Mouse (Mus musculus): ENCODE measurements around the gene Akap13. TPM values are rescaled to one million over a fixed set of nuclear protein-coding genes. Genes with fewer than 3 reads are reported as not detected.

The Akap13 gene
- total and polyA plus RNA-seq, 2 experiments from 2014 or later = 13.8 to 26.1 TPM

DNA sequence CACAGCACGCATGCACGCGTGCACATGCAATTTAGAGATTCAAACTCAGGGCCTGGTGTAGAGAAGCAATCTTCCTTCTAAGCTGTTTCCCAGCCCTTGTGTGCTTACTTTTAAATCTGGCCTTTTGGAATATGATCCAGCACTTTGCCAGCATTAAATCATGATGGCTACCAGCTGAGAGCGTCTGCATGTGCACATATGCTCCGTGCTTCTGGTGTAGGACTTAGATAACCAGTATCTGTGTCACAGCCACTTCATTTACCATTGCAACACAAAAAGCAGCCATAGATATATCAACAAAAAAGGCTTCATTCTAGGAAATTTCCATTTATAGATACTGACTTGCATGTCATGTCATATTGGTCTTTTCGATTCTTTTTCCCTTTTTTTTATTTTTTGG is 249.5 kb downstream of the Akap13 start:
- ATAC-seq (no peak), DNase-seq (ENCODE audit: low spot score) (no peak)
- Histone ChIP-seq H3K4me2 (ENCODE audit: low read depth, low read length) (no peak overlapping the region), H3K4me3 (ENCODE audit: low read length) (no peak overlapping the region), H3K27me3 (ENCODE audit: insufficient read depth, low read length) (no peaks in the 10 kb centered on the region), H3K4me1 (ENCODE audit: insufficient read depth, low read length) (no peaks in the 10 kb centered on the region), H3K9me3 (ENCODE audit: low read length) (no peaks in the 10 kb centered on the region), H3K27ac (no peak overlapping the region), H3K9ac (replicated peaks; ENCODE audit: low read length) (no peak overlapping the region), H3K36me3 (ENCODE audit: insufficient read depth, low read length) (peaks cover 3% of the 10 kb centered on the region; the same call in 1 of the 2 replicates)
- no peak for TF ChIP-seq CTCF (IDR thresholded peaks at IDR 0.05; ENCODE audit: low read depth)
- 89% methylated on average over 6 of the region's 6 CpGs for WGBS

DNA sequence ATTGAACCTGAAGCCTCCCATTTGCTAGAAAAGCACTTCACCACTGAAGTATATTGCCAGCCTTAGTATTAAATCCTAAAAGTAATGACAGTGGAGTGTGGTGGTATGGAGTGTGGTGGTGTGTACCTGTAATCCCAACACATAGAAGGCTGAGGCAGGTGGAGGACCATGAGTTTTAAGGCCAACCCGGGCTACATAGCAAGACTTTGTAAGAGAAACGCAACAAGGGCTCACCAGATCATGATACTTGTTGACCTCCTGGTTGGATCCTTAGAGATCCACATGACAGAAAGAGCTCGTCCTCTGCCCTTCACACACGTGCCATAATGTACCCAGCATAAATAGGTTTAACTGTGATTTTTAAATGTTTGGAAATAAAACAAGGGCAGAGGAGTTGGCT is 254.6 kb downstream of the Akap13 start:
- WGBS = 96% methylated on average over 4 of the region's 4 CpGs
- H3K4me2 ChIP-seq (ENCODE audit: low read depth, low read length) = no peak overlapping the region
- no peak overlapping the region for H3K9ac ChIP-seq (replicated peaks; ENCODE audit: low read length)
- no peak overlapping the region for H3K4me3 ChIP-seq (ENCODE audit: low read length)
- DNase-seq (ENCODE audit: low spot score) (no peak), ATAC-seq (no peak)
- H3K36me3 ChIP-seq (ENCODE audit: insufficient read depth, low read length) = peaks cover 3% of the 10 kb centered on the region; the same call in 1 of the 2 replicates
- no peak for TF ChIP-seq CTCF (IDR thresholded peaks at IDR 0.05; ENCODE audit: low read depth)
- H3K27me3 ChIP-seq (ENCODE audit: insufficient read depth, low read length) = no peaks in the 10 kb centered on the region
- H3K4me1 ChIP-seq (ENCODE audit: insufficient read depth, low read length) = no peaks in the 10 kb centered on the region
- H3K9me3 ChIP-seq (ENCODE audit: low read length) = no peaks in the 10 kb centered on the region
- H3K27ac ChIP-seq = no peak overlapping the region

DNA sequence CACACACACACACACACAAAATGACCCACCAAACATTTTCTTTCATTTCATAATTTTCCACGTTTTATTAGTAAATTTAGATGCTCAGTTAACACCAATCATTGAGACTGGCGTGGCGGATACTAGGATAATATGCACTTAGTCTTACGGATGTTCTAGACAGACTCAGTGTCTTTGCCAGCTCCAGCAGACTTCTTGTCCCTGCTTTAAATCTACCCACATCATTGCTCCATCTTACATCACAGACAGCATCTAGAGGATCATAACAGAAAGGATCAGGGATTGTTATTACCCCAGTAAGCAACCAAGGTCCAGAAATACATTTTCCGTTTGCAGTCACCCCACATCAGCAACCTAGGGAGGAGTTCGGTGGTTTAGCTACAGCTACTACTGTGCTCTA is 255.6 kb downstream of the Akap13 start:
- Histone ChIP-seq H3K4me1 (ENCODE audit: insufficient read depth, low read length) (no peaks in the 10 kb centered on the region), H3K4me2 (ENCODE audit: low read depth, low read length) (no peak overlapping the region), H3K9me3 (ENCODE audit: low read length) (no peaks in the 10 kb centered on the region), H3K27me3 (ENCODE audit: insufficient read depth, low read length) (no peaks in the 10 kb centered on the region), H3K4me3 (ENCODE audit: low read length) (no peak overlapping the region), H3K27ac (no peak overlapping the region), H3K36me3 (ENCODE audit: insufficient read depth, low read length) (peaks cover 2% of the 10 kb centered on the region; the same call in 1 of the 2 replicates), H3K9ac (replicated peaks; ENCODE audit: low read length) (no peak overlapping the region)
- ATAC-seq (no peak), DNase-seq (ENCODE audit: low spot score) (no peak)
- TF ChIP-seq CTCF (IDR thresholded peaks at IDR 0.05; ENCODE audit: low read depth) = no peak
- WGBS = 94% methylated on average over 6 of the region's 6 CpGs

DNA sequence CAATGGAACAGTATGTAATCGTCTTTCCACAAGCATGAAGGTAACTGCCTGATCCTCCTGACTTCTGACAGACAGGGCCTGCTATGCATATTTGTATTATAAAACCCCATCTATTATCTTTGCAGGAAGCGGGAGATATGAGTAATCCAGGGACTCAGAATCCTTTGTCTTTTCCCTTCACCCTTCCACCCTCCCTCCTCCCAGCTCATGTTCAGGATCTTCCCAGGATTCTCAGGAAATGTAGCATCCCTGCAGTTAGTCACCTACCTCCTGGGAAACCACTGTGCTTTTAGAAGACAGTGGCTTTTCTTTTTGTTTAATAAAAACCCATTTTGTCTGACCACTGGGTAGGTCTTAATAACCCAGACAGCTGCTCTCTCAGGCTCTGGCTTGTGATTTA is 256.1 kb downstream of the Akap13 start:
- no peaks in the 10 kb centered on the region for H3K36me3 ChIP-seq (ENCODE audit: insufficient read depth, low read length)
- no peak overlapping the region for H3K4me2 ChIP-seq (ENCODE audit: low read depth, low read length)
- H3K4me1 ChIP-seq (ENCODE audit: insufficient read depth, low read length) = no peaks in the 10 kb centered on the region
- no peak overlapping the region for H3K27ac ChIP-seq
- no peak overlapping the region for H3K4me3 ChIP-seq (ENCODE audit: low read length)
- no peak for ATAC-seq
- WGBS = 60% methylated on average over 2 of the region's 2 CpGs
- DNase-seq (ENCODE audit: low spot score) = no peak
- no peaks in the 10 kb centered on the region for H3K9me3 ChIP-seq (ENCODE audit: low read length)
- no peak for TF ChIP-seq CTCF (IDR thresholded peaks at IDR 0.05; ENCODE audit: low read depth)
- no peaks in the 10 kb centered on the region for H3K27me3 ChIP-seq (ENCODE audit: insufficient read depth, low read length)
- no peak overlapping the region for H3K9ac ChIP-seq (replicated peaks; ENCODE audit: low read length)

DNA sequence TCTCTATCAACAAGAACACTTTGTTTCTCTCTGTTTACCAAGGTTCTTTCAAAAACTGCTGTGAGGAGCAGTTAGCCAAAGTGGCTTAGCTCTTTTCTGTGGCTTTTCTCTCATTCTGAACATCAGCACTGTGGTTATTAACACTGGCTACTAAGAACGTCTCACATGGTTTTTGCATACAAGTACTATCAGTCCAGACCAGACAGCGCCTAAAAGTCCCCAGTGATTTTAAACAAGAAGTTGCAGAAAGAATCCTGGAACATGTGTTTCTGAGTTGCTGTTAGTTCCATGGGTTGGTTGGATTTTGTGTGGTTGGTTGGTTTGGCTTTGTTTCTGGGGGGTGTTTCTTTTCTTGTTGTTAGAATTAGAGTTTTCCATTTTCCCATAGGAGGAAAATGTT is 257.5 kb downstream of the Akap13 start:
- no peak for TF ChIP-seq CTCF (IDR thresholded peaks at IDR 0.05; ENCODE audit: low read depth)
- H3K27me3 ChIP-seq (ENCODE audit: insufficient read depth, low read length) = no peaks in the 10 kb centered on the region
- no peak overlapping the region for H3K9ac ChIP-seq (replicated peaks; ENCODE audit: low read length)
- no peaks in the 10 kb centered on the region for H3K4me1 ChIP-seq (ENCODE audit: insufficient read depth, low read length)
- DNase-seq (ENCODE audit: low spot score) (no peak), ATAC-seq (no peak)
- H3K9me3 ChIP-seq (ENCODE audit: low read length) = no peaks in the 10 kb centered on the region
- H3K36me3 ChIP-seq (ENCODE audit: insufficient read depth, low read length) = no peaks in the 10 kb centered on the region
- no peak overlapping the region for H3K27ac ChIP-seq
- H3K4me2 ChIP-seq (ENCODE audit: low read depth, low read length) = no peak overlapping the region
- WGBS = 64% methylated on average over 2 of the region's 2 CpGs
- H3K4me3 ChIP-seq (ENCODE audit: low read length) = no peak overlapping the region

DNA sequence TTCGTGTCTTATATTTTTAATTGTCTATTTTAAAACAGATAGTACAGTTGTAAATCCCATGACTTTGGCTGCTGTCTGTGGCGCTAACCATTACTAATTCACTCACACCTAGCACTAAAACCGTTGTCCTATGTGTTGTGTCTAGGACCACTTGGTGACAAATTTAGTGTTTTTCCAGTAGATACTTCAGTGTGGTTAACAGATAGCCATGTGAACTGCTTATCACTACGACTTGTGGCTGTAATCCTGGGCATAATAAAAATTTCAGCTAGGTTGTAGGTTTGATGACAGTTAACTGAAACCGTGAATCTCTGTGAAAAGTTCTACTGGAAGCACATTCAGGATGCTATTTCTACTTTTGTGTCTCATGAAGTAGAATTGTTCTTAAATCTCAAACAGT is 258.6 kb downstream of the Akap13 start:
- ATAC-seq (no peak), DNase-seq (ENCODE audit: low spot score) (no peak)
- 95% methylated on average over 5 of the region's 5 CpGs for WGBS
- Histone ChIP-seq H3K27me3 (ENCODE audit: insufficient read depth, low read length) (no peaks in the 10 kb centered on the region), H3K9ac (replicated peaks; ENCODE audit: low read length) (no peak overlapping the region), H3K27ac (no peak overlapping the region), H3K4me1 (ENCODE audit: insufficient read depth, low read length) (no peaks in the 10 kb centered on the region), H3K9me3 (ENCODE audit: low read length) (no peaks in the 10 kb centered on the region), H3K4me3 (ENCODE audit: low read length) (no peak overlapping the region), H3K36me3 (ENCODE audit: insufficient read depth, low read length) (no peaks in the 10 kb centered on the region), H3K4me2 (ENCODE audit: low read depth, low read length) (no peak overlapping the region)
- no peak for TF ChIP-seq CTCF (IDR thresholded peaks at IDR 0.05; ENCODE audit: low read depth)

DNA sequence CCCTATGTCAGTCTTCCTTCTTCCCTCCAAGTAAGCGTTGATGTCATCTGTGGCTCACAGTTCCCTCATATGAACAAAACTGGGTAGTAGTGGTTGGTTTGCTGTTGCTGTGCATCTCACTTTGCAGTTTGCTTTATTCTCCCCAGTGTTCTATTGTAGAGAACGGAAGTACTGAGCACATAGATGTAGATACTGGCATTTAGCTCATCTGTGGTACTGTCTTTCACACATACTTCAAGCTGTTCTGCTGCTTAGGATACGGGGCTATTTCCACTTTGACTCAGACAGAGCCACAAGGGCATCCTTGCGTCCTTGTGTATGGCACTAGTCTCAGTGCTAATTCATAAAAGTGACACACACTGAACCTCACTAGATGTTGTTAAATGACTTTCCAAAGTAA is 259.7 kb downstream of the Akap13 start:
- 94% methylated on average over 4 of the region's 4 CpGs for WGBS
- Histone ChIP-seq H3K4me2 (ENCODE audit: low read depth, low read length) (no peak overlapping the region), H3K4me3 (ENCODE audit: low read length) (no peak overlapping the region), H3K27ac (no peak overlapping the region), H3K9me3 (ENCODE audit: low read length) (no peaks in the 10 kb centered on the region), H3K27me3 (ENCODE audit: insufficient read depth, low read length) (no peaks in the 10 kb centered on the region), H3K9ac (replicated peaks; ENCODE audit: low read length) (no peak overlapping the region), H3K36me3 (ENCODE audit: insufficient read depth, low read length) (no peaks in the 10 kb centered on the region), H3K4me1 (ENCODE audit: insufficient read depth, low read length) (no peaks in the 10 kb centered on the region)
- DNase-seq (ENCODE audit: low spot score) (no peak), ATAC-seq (no peak)
- TF ChIP-seq CTCF (IDR thresholded peaks at IDR 0.05; ENCODE audit: low read depth) = no peak
